Mouse (Mus musculus): ENCODE measurements around the gene Zfp661. TPM values are rescaled to one million over a fixed set of nuclear protein-coding genes. Genes with fewer than 3 reads are reported as not detected.
"Not testable (repeated sequence)": the region's sequence is repeated elsewhere in the genome, so short reads cannot be mapped to it uniquely, and the experiment has no call there.

Zfp661 gene
- 1 to 10 TPM; 2.0 to 2.5 TPM for total RNA-seq (2021)
- long read RNA-seq, experiment 1, partial matches to known transcripts: 1 of 3 reads
- long read RNA-seq, experiment 1, other reads (novel, unspliced or antisense): 0 of 3 reads
- long read RNA-seq, experiment 2, partial matches to known transcripts: 0 of 4 reads
- long read RNA-seq, experiment 2, other reads (novel, unspliced or antisense): 1 of 4 reads

GRCm38 (mm10) chr2:127586694-127587513 lies at the start of gene Zfp661, which contains the start of gene Mrps5:
TSS of gene Zfp661 (minus strand) at chr2:127587094.
TSS of gene Mrps5 (plus strand) at chr2:127587222.
- peak; percentile 65 to 85 for DNase-seq (ENCODE audit: low spot score in 2 of 2)

GRCm38 (mm10) chr2:127635581-127635980 lies 48.7 kb upstream of the Zfp661 start:
- no peak for DNase-seq (ENCODE audit: low spot score in 2 of 2)

GRCm38 (mm10) chr2:127632601-127633000 lies 45.7 kb upstream of the Zfp661 start:
- no peak for DNase-seq (ENCODE audit: low spot score in 2 of 2)

GRCm38 (mm10) chr2:127627990-127628570 lies 41.2 kb upstream of the Zfp661 start:
- DNase-seq (ENCODE audit: low spot score in 2 of 2): no peak

- DNase-seq (ENCODE audit: low spot score in 2 of 2): no peak
Observed at GRCm38 (mm10) chr2:127627354-127627753, 40.5 kb upstream of the Zfp661 start.

DNA sequence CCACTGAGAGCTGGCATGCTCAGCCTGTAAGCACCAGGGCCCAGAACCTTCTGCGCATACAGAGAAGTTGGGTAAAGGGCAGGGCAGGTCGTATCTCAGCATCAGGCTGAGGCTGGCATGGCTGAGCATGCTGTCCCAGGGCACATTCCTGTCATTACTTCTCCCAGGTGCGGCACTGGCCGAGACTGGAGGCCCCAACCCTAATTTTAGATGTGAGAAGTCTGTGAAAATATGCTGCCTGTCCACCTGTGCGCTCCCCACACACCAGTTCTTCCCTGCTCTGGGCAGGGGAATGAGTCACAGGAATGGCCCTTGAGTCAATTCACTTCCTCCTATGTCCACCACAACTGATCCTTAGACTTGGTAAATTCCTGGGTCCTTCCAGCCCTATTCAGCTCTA lies 38.8 kb upstream of the Zfp661 start:
- DNase-seq (ENCODE audit: low spot score in 2 of 2): no peak

DNA sequence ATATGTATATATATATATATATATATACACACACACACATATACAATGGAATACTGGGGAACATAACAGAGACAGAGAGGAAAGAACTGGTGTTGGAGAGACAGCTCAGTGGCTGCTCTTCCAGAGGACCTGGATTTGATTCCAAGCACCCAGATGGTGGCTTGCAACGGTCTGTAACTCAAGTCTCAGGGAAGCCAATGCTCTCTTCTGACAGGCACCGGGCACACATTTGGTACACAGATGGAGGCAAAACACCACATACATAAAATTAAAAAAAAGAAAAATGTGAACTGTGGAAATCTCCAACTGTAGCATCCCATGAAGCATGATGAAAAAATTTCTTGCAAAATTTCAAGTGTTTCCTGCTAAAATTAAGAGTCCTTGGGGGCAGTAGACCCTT lies 37.9 kb upstream of the Zfp661 start:
- DNase-seq (ENCODE audit: low spot score in 2 of 2): no peak

DNA sequence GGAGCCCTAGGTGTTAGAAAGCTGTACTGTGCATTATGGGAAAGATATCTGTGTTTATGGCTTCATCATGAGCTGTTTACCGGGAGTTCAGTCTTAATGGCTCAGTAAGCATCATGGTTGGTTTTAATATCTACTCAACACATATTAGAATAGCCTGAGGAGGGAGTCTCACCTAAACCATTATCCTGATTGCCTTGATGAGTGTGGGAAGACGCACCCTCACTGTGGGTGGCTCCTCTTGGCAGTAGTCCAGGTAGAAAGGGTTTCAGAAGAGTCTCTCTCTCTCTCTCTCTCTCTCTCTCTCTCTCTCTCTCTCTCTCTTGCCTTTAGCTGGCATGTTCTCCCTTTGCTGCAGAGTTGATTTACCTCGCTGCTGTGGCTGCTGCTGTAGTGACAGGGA lies 35.2 kb upstream of the Zfp661 start:
- no peak for DNase-seq (ENCODE audit: low spot score in 2 of 2)

DNA sequence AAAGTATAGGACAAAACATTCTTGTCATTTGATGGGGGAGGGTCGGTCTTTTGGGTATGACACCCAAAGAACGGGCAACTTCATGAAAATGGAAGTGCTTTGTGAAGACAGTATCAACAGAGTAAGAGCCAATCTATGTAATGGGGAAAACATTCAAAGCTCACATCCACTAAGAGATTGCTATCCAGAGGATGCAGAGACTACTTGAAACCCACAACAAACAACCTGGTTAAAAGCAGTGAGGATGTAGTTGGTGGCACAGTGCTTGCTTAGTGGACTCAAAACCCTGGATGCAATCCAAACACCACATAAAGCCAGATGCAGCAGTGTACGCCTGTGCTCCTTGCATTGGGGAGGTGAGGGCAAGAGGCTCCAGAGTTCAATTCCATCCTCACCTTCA lies 32.4 kb upstream of the Zfp661 start:
- no peak for DNase-seq (ENCODE audit: low spot score in 2 of 2)

- no peak for DNase-seq (ENCODE audit: low spot score in 2 of 2)
Observed at GRCm38 (mm10) chr2:127612288-127612687, 25.4 kb upstream of the Zfp661 start.

GRCm38 (mm10) chr2:127611386-127611785 lies 24.5 kb upstream of the Zfp661 start:
- DNase-seq (ENCODE audit: low spot score in 2 of 2): no peak

GRCm38 (mm10) chr2:127608986-127609385 lies 22.1 kb upstream of the Zfp661 start:
- no peak for DNase-seq (ENCODE audit: low spot score in 2 of 2)

GRCm38 (mm10) chr2:127608234-127608633 lies 21.3 kb upstream of the Zfp661 start:
- no peak for DNase-seq (ENCODE audit: low spot score in 2 of 2)

DNA sequence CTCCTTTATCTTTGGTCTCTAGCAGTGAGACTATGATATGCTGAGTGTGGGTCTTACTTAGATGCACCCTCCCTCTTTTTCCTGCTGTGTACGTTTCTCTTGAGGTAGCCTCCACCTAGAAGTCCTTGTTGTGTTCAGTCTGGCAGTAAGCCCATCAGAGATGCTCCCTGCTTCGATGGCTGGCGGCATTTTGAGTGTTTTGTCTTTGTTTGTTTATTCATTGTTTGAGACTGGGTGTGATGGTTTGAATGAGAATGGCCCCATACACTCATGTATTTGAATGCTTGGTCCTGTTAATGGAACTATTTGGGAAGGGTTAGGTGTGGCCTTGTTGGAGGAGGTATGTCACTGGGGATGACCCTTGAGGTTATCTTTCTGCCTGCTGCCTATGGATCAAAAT lies 18.3 kb upstream of the Zfp661 start:
- DNase-seq (ENCODE audit: low spot score in 2 of 2): no peak

GRCm38 (mm10) chr2:127603383-127603782 lies 16.5 kb upstream of the Zfp661 start:
- not testable (repeated sequence) for DNase-seq (ENCODE audit: low spot score in 2 of 2)

DNA sequence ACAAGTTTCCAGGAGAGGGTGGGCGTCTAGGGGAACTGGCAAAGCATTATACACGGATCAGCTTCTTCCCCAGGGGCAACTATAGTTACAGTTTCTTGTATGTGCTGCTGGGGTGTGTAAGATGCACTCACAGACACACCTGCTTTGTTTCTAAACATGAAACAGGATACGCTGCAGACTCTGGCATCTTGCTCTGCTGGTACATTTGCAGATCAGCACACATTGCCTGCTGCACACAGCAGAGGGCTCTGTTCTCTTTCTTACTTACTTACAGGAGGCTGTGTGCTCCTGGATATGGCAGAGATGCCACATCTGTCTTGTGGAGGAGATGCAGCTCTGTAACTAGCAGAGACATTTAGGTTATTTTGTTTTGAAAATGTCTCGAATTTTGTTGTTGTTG lies 3.9 kb upstream of the Zfp661 start:
- no peak for DNase-seq (ENCODE audit: low spot score in 2 of 2)

GRCm38 (mm10) chr2:127590204-127590603 lies 3.3 kb upstream of the Zfp661 start:
- no peak for DNase-seq (ENCODE audit: low spot score in 2 of 2)

- DNase-seq (ENCODE audit: low spot score in 2 of 2): no peak
Observed at GRCm38 (mm10) chr2:127588897-127589296, 2.0 kb upstream of the Zfp661 start.

DNA sequence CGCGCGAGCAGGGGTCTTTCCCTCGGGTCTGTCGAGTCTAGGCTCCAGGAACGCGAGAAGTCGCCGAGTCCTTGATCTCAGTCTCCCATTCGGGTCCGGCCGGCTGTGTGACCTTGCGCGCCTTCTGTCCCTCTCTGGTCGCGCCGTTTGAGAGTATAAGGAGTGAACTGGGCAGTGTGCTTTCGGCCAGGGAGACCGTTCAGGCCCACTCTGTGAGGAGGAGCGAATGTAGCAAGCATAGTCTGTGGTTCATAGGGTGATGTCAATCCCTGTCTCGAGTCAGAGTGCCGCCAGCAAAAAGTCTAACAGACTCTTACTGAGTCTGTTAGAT lies 585 bp upstream of the Zfp661 start:
- DNase-seq (ENCODE audit: low spot score in 2 of 2): no peak

DNA sequence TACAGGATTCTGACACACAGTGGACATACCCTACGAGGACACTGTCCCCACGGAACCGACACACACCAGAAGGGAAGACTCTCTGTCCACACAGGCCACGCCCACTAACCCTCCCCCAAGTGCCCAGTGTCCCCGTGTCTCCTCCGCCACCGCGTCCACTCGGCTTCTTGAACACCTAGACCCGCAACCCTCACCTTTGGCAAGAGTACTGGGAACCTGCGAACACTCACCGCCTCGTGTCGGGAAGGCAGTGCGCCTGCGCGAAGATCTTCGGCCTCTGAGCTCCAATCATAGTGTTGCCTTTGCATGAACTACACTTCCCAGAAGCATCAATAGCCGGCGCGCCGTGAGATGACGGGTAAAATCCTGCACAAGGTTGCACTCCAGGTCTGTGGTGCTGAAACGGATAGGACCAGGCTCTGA lies 2.4 kb downstream of the Zfp661 start:
- peak; percentile 67 to 88 for DNase-seq (ENCODE audit: low spot score in 2 of 2)

GRCm38 (mm10) chr2:127573322-127573721 lies 13.6 kb downstream of the Zfp661 start:
- no peak for DNase-seq (ENCODE audit: low spot score in 2 of 2)

Measured in gastrocnemius, postnatal 4 days (tissue).